Mouse (Mus musculus): ENCODE results near the gene Syn1. TPM values are rescaled to one million over a fixed set of nuclear protein-coding genes. Genes with fewer than 3 reads are reported as not detected.

The Syn1 gene
- polyA plus RNA-seq, 1 experiment from 2014 or later = 0.38 TPM

GRCm38 (mm10) chrX:20819204-20819628 is 101.6 kb downstream of the Syn1 start:
- no peaks in the 10 kb centered on the region for H3K9me3 ChIP-seq (ENCODE audit: control insufficient read depth, low read length)
- no peaks in the 10 kb centered on the region for H3K27me3 ChIP-seq (ENCODE audit: control insufficient read depth, insufficient read depth, low read length)
- ATAC-seq (ENCODE audit: insufficient number of reproducible peaks, insufficient read depth, low FRiP score, low read depth) = peak; percentile 85
- peak overlapping the region; percentile 73 for H3K4me2 ChIP-seq (ENCODE audit: low read length)
- peak overlapping the region; percentile 42 to 43 for H3K4me3 ChIP-seq (ENCODE audit: control insufficient read depth in 1 of 2, insufficient read depth in 1 of 2, low read depth in 1 of 2, low read length in 2 of 2)
- peak overlapping the region; percentile 67 for H3K9ac ChIP-seq (ENCODE audit: low read length)
- H3K36me3 ChIP-seq (ENCODE audit: control insufficient read depth, insufficient read depth, low read length) = no peaks in the 10 kb centered on the region
- 24% methylated on average over 19 of the region's 19 CpGs for WGBS
- peak overlapping the region; percentile 4 to 29; a peak in 2 of 4 replicates for H3K27ac ChIP-seq (replicated peaks in 1 of 2; ENCODE audit: control insufficient read depth in 1 of 2, insufficient read depth in 1 of 2, low read depth in 2 of 2, low read length in 2 of 2)
- H3K4me1 ChIP-seq (ENCODE audit: control insufficient read depth in 2 of 2, insufficient read depth in 2 of 2, low read length in 2 of 2) = no peaks in the 10 kb centered on the region; a peak in 1 of 4 replicates

- 67% methylated on average over 6 of the region's 6 CpGs for WGBS
- ATAC-seq (ENCODE audit: insufficient number of reproducible peaks, insufficient read depth, low FRiP score, low read depth) = no peak
Measured at GRCm38 (mm10) chrX:20816974-20817373, 103.8 kb downstream of the Syn1 start.

More at GRCm38 (mm10) chrX:20816974-20817373, 103.8 kb downstream of the Syn1 start:
- H3K36me3 ChIP-seq (ENCODE audit: control insufficient read depth, insufficient read depth, low read length) = no peaks in the 10 kb centered on the region
- no peaks in the 10 kb centered on the region; a peak in 1 of 4 replicates for H3K4me1 ChIP-seq (ENCODE audit: control insufficient read depth in 2 of 2, insufficient read depth in 2 of 2, low read length in 2 of 2)
- no peak overlapping the region for H3K4me2 ChIP-seq (ENCODE audit: low read length)
- H3K4me3 ChIP-seq (ENCODE audit: control insufficient read depth in 1 of 2, insufficient read depth in 1 of 2, low read depth in 1 of 2, low read length in 2 of 2) = no peak overlapping the region
- H3K27ac ChIP-seq (replicated peaks in 1 of 2; ENCODE audit: control insufficient read depth in 1 of 2, insufficient read depth in 1 of 2, low read depth in 2 of 2, low read length in 2 of 2) = no peak overlapping the region
- H3K9ac ChIP-seq (ENCODE audit: low read length) = no peak overlapping the region
- no peaks in the 10 kb centered on the region for H3K9me3 ChIP-seq (ENCODE audit: control insufficient read depth, low read length)
- no peaks in the 10 kb centered on the region for H3K27me3 ChIP-seq (ENCODE audit: control insufficient read depth, insufficient read depth, low read length)

Small RNA genes within 50 kb of the gene (microRNA-seq; reads per million reads assigned to microRNA genes)
- not detected for gene Gm24824
- not detected for gene Mir5617

Other genes with a start within 250 kb of the Syn1 start
- gene Cdk16, start 233.1 kb downstream of the Syn1 start, polyA plus RNA-seq (2014; fragmentation: Nextera tagmentation; extraction: Ambion mirVana) = 71.3 and 85.2 TPM in 2 replicates
- gene Usp11, start 217.1 kb downstream of the Syn1 start, polyA plus RNA-seq (2014; fragmentation: Nextera tagmentation; extraction: Ambion mirVana) = 33.6 and 34.5 TPM in 2 replicates
- gene Araf, start 123.2 kb downstream of the Syn1 start, polyA plus RNA-seq (2014; fragmentation: Nextera tagmentation; extraction: Ambion mirVana) = 95.2 and 95.7 TPM in 2 replicates
- 32.3 and 33.8 TPM in 2 replicates for gene Timp1, start 50.8 kb downstream of the Syn1 start, polyA plus RNA-seq (2014; fragmentation: Nextera tagmentation; extraction: Ambion mirVana)
- 2.5 and 4.3 TPM in 2 replicates for gene Cfp, start 10.6 kb upstream of the Syn1 start, polyA plus RNA-seq (2014; fragmentation: Nextera tagmentation; extraction: Ambion mirVana)
- gene Elk1, start 29.6 kb upstream of the Syn1 start, polyA plus RNA-seq (2014; fragmentation: Nextera tagmentation; extraction: Ambion mirVana) = 5.3 and 7.1 TPM in 2 replicates
- gene Uxt, start 41.0 kb upstream of the Syn1 start, polyA plus RNA-seq (2014; fragmentation: Nextera tagmentation; extraction: Ambion mirVana) = 51.1 and 52.6 TPM in 2 replicates
- gene Zfp182, start 141.3 kb upstream of the Syn1 start, polyA plus RNA-seq (2014; fragmentation: Nextera tagmentation; extraction: Ambion mirVana) = 4.0 and 4.8 TPM in 2 replicates
- not detected in 2 replicates for gene Spaca5, start 147.4 kb upstream of the Syn1 start, polyA plus RNA-seq (2014; fragmentation: Nextera tagmentation; extraction: Ambion mirVana)
- gene Zfp300, start 168.5 kb upstream of the Syn1 start, polyA plus RNA-seq (2014; fragmentation: Nextera tagmentation; extraction: Ambion mirVana) = 0.92 and 1.1 TPM in 2 replicates
- gene Ssxa1, start 194.8 kb upstream of the Syn1 start, polyA plus RNA-seq (2014; fragmentation: Nextera tagmentation; extraction: Ambion mirVana) = not detected in 2 replicates

Data from heart, embryonic 14.5 days (tissue).